Mouse (Mus musculus): Measurements from ENCODE around the gene Zcchc13.

- TF ChIP-seq CHD2 (IDR thresholded peaks at IDR 0.05; ENCODE audit: low read depth, low read length) = no peak
- TF ChIP-seq ZC3H11A (IDR thresholded peaks at IDR 0.05; ENCODE audit: borderline replicate concordance, low read depth, low read length) = no peak
These were observed 1.5 kb upstream of the Zcchc13 start for GRCm38 (mm10) chrX:103628890-103629289.

All from ES-E14 (cell line).